Mouse (Mus musculus) c-Kit-negative CD71-positive TER-119-positive erythroid progenitor cells, embryonic 14.5 days (primary cell): Measurements from ENCODE around the gene H2al3.

Experiments
- DNase-seq: peaks from one replicate; pipeline ENCODE4 v3.0.0-alpha.2; 2013; ENCODE audit warnings: low read depth, low spot score

Gene H2al3

DNA sequence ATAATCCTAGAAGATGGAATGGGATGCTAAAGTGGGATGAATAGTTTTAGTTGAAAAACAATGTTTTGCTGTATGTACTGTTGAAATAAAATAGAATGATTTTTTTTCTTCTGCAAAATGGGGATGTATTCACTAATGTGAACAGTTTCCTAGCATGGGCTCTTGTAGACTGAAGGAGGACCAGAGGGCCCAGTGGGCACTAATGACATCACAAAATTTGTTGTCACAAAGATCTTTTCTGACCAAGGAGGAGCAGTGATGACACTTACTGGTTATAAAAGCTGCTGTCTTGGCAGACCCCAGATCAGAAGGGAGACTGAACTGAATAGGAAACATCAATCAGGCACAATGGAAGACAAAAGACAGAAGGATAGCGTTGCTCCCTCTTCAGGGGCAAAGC, at the start of gene H2al3:
H2al3 (plus strand) TSS at position 301 of the 400 bp plus-strand sequence.
- no peak for DNase-seq

- no peak for DNase-seq
These were observed 39.4 kb upstream of the H2al3 start for GRCm38 (mm10) chrX:9810101-9810500.

DNA sequence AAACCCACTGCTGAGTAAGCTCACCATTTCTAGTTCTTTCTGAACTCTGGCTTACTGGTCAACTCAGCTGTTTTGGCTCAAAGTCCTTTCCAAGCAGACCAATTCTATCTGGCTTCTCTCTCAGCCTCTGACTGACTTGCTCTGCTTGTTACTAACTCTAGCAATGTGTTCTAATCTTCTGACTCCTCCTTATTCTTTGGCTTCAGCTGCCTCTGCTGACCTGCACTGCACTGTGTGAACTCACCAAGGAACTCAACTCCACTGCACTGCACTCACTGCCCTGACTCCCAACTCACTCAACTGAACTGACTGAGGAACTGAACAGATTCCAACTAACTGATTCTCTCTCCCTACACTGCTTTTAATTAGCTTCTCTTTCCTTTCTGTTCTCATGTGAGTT, 37.0 kb upstream of the H2al3 start:
- DNase-seq: no peak

DNA sequence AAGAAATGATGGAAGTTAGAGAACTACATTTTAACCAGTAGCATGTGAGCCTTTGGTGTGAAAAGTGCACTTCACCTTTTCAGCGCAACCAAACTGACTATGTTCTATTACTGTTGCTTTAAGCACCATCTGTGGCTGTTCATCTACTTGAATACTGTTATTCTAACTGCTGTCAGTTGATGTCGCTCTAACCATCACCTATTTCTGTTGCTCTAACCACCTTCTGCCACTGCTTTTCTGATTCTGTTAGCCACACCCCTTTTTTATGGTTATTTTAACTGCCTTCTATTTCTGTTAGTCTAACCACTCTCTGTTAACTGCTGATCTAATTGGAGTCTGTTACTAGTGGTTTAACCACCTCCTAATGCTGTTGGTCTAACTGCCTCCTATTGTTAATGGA, 14.7 kb upstream of the H2al3 start:
- no peak for DNase-seq

DNA sequence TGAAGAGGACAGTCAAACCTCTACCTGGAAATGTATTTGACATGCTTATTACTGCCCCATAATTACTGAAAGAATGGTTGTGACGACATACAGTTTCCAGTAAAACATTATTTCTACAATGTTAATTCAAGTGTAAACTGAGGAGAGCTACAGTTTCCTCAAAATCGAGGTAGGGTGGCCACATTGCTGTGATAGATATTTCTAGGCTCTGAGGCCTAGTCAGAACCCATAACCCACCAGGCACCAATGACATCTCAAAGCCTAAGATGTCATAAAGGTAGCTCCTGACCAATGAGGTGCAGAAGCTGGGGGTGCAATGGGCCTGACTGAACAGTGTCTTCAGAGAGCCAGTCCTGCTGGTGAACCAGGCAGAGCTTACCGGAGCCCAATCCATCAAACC, 2.9 kb upstream of the H2al3 start, which contains the start of gene Hypm:
Hypm (plus strand) TSS at position 301 of the 400 bp plus-strand sequence.
- DNase-seq: no peak

DNA sequence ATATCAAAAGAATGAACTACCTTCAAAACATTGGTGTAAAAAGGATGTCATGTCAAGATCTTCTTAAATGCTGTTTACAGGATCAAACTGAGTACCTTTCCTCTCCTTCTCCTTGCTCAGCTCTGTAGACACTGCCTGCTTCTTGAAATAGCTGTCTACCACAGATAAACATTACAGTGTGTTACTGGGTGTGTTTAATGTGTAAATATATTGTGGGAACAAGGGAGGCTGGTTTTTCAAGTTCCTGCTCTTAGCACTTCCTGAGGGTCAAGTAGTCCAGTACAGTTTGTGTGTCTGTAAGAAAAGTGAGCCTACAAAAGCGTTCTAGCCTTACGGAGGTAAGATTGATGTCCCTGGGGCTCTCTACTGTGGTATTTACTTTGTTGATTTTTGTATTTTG, 12.4 kb downstream of the H2al3 start:
- DNase-seq: no peak

DNA sequence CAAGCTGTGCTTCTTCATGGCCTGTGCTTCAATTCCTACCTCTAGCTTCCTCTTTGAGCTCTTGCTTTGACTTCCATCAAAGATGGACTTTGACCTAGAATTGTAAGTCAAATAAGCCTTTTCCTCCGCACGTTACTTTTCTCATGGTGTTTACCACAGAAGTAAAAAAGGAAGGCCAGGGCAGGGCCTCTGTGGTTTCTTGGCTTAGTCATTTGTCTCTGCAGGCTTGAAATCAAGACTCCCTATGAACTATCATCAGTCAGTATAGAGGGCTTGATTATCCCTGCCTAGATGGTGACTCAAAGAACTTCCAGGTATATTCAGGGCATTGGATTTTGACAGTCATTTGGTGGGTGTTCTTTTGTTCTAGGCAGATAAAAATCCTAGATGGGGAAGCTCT, 26.0 kb downstream of the H2al3 start:
- no peak for DNase-seq

DNA sequence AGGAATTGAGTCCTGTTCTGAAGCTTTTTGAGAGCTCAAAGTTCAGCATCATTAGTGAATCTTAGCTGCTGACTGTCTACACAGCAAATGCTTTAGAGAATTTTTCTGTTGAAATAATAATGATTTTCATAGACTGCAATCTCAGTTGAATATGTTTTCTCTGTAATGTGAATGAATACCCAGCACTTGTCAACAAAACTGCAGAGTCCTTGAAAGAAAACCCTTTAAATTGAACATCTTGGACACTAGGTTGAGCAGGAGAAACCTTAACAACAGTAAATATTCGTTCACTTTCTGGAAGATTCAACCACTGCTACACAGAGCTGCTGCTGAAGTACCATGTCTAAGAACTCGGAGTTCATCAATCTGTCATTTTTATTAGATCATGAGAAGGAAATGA, 35.8 kb downstream of the H2al3 start, which contains the start of gene Sytl5:
Sytl5 (plus strand) TSS at position 301 of the 400 bp plus-strand sequence.
- no peak for DNase-seq
